Mouse (Mus musculus) ES-Bruce4 (cell line): ENCODE measurements around the gene Trim71.

ENCODE experiments used
- CTCF ChIP-seq: IDR thresholded peaks from one replicate; pipeline ENCODE4 v1.8.1; 2011; ENCODE audit warnings: low read depth, low read length
- EP300 ChIP-seq: IDR thresholded peaks from 2 replicates; pipeline ENCODE4 v1.6.1; 2011; ENCODE audit warnings: low read depth, low read length; ENCODE audit not compliant: insufficient read depth
- POLR2A ChIP-seq: IDR thresholded peaks from one replicate; pipeline ENCODE4 v1.8.1; 2011; ENCODE audit warnings: low read length; ENCODE audit not compliant: insufficient read depth

DNA sequence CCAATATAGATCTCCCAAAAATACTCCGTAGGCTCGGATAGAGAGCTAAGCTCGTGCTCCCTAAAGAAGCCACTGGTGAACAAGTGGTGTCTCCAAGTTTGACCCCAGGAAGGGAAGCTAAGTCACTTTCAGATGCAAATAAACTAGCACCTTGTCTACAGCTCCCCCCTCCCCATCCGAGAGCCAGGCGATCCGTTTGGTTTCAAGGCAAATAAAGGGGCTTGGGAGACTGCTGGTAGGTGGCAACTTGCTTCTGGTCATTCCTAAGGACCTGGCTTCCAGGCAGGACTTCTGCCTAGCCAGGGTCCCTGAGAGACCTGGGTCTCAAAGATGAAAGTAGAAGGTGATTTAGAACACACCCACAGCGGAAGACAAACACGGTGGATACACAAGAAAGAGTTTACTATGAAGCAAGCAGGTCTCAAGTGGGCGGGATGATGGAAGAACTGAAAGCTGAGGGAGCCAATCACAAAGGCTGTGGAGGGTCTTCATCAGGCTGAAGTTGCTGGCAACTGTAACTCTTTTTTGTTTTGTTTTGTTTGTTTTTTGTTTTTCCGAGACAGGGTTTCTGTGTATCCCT is 7.8 kb downstream of the Trim71 start:
- TF ChIP-seq CTCF (no peak), EP300 (peak; percentile 92), POLR2A (no peak)
